Mouse (Mus musculus) induced T-regulatory cell, adult 2 months (primary cell): ENCODE results near the gene Frrs1l.
A peak's percentile ranks its signal among the peaks of the same experiment; 100 is the strongest.

Experiments used
- DNase-seq: peaks from one replicate; pipeline ENCODE4 v3.0.0-alpha.2; 2012; ENCODE audit warnings: low read depth

The Frrs1l gene

DNA sequence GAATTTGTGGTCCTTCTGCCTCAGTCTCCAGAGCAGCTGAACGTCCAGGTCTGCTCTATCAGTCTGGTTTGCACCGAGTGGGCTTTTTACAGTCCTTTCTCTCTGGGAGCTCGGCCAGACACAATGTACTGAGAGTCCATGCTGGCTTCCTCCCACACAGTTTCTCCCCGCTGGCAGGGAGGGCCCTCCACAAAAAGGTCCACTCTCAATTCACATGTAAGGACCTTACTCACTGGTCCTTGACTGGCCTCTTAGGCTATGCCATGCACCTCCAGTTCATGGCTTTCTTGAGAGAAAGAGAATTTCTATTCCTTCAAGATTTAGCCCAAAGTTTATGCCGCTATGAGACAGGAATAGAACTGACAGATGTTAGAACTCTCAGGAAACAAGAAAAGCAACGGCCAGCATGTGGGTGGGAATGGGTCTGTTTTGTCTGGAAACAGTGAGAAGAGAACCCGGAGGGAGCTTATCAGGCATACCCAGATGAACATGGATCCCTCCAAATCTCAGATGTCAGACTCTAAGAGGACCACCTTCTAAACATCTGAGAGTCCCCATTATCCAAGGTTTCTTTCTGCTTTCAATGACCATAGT lies 24.5 kb downstream of the Frrs1l start:
- DNase-seq = no peak

DNA sequence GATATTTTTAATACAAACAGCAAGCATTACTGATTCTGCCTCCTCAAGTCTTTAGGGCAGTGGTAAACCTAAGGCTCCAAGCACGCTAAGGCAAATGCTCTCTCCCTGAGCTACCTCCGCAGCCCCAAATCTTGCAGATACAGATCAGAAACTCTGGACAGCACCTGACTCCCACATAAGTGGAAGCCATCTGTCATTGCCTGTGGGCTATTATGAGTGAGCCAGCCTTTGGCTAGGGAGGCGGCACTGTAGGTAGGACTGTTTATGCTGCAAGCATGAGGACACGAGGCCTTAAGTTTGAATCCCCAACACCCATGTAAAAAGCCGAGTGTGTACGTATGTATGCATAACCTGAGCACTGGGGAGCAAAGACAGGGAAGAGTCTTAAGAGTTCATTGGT lies 26.5 kb downstream of the Frrs1l start:
- DNase-seq = no peak

- no peak for DNase-seq
These were observed 28.8 kb downstream of the Frrs1l start for GRCm38 (mm10) chr4:56961320-56961925.

- no peak for DNase-seq
These were observed 32.7 kb downstream of the Frrs1l start for GRCm38 (mm10) chr4:56957518-56957917.

GRCm38 (mm10) chr4:56953235-56953634 lies 37.0 kb downstream of the Frrs1l start:
- no peak for DNase-seq

GRCm38 (mm10) chr4:56951701-56952100 lies 38.5 kb downstream of the Frrs1l start:
- DNase-seq = no peak

GRCm38 (mm10) chr4:56949494-56949893 lies 40.7 kb downstream of the Frrs1l start:
- DNase-seq = peak; percentile 65

- peak; percentile 95 for DNase-seq
These were observed 43.2 kb downstream of the Frrs1l start, which contains the start of gene Tmem245 for GRCm38 (mm10) chr4:56946641-56947640. Gene Tmem245, minus strand, starts transcription at chr4:56947437.

DNA sequence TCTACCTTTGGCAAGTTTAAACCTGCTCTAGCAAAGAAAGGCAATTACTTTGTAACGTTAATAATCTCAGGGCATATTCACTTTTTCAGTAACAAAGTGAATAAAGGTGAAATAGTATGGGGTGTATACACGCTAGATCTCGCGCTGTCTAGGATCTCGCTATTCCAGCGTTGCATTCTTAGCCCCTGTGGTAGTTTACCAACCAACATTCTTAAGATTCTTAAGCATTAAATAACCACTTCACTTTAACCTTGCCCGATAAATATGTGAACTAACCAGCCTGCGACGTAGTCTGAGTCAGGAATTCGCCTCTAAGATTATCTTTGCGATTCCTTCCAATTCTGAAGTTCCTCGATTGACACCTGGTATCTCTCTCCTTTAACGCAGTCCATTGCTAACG lies 44.0 kb downstream of the Frrs1l start:
- no peak for DNase-seq

DNA sequence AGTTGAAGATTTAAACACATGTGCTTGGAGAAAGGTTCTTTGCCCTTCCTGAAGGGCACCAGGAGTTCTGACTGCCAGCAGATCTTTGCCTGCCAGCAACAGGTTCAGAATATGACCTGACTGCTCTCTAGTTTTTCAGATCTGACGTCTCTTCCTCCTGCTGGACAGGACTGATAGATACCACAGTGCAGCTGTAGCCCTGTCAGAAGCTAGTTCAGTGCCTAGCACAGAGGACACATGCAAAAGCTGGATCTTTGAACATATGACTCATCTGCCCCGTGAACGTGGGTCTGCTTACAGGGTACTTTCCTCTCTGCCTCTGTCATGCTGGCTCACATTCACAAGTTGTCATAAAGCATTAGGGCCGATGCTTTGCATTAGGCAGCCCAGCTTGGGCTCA lies 45.9 kb downstream of the Frrs1l start:
- DNase-seq = peak; percentile 19

DNA sequence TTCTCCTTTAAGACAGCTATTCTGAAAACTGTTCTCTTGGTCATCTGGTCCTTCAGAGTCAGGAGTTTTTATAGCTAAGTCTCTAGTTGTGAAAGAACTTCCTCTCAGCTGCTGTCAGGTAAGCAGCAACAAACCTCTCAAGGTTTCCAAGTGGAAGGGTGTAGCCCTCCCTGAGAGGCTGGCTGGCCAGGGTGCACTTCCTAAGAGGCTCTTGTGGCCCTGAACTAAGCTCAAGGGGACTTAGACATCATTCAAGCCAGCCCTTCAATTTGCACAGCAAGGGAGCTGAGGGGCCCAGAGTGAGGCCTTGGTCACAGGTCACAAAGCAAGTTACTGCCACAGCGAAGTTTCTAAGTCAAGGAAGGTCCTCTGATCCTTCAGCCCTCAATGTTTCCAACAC lies 46.9 kb downstream of the Frrs1l start:
- DNase-seq = no peak

- DNase-seq = no peak
These were observed 47.6 kb downstream of the Frrs1l start for GRCm38 (mm10) chr4:56942567-56942966.

DNA sequence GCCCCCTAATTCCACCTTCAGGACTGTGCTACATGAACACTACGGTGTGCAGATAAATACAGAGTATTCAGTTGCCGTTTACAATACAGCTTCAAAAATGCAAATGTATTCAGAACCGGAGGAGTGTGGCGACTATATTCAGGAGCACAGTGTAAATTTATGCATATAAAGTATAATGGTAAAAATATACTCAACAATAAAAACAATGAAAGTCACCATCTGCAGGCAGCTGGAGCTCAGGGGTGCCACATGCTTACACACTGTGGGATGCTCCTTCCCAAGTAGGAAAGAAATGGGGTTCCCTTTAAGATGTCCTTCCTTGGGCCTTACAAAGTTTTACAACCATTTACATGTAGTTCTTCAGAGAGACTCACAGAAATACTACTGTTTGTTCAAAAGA lies 48.7 kb downstream of the Frrs1l start:
- no peak for DNase-seq

GRCm38 (mm10) chr4:56937136-56937535 lies 53.1 kb downstream of the Frrs1l start:
- no peak for DNase-seq

GRCm38 (mm10) chr4:56935327-56935726 lies 54.9 kb downstream of the Frrs1l start:
- DNase-seq = peak; percentile 39

DNA sequence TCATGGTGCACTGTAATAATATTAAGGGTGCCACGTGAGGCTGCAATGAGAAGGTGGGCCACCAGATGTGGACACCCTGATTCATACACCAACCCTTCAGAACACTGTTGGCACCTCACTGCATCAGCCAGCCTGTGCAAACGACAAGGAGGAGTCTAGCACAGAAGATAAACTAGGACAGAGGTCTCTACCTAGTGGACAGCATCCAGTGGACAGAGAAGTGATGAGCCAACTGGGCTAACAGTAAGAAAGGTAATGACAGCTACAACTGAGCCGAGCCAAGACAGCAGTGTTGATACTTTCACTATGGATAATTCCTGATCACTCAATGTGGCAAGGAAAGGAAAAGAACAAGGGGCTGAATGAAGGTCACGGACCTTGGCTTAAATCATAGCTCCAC lies 57.0 kb downstream of the Frrs1l start:
- DNase-seq = no peak

GRCm38 (mm10) chr4:56932096-56932495 lies 58.1 kb downstream of the Frrs1l start:
- DNase-seq = no peak

DNA sequence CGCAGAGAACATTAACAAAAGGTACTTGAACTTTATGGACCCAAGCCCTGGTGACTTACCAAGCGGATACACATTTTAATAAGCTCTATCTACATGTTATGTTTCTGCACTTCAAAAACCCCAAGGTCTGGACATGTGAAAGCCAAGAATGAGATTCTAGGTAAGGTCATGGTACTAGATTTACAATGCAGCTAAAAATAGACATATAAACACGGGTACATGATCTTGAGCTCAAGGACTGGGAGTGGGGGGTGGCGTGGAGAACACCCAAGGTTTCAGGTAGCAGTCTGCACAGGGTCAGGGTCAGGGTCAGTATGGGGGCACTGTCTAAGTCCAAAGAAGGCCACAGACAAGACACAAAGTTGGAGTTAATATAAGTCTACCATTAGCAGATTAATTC lies 59.9 kb downstream of the Frrs1l start:
- DNase-seq = no peak

- DNase-seq = no peak
These were observed 63.2 kb downstream of the Frrs1l start for GRCm38 (mm10) chr4:56926971-56927370.

GRCm38 (mm10) chr4:56922229-56922628 lies 68.0 kb downstream of the Frrs1l start:
- no peak for DNase-seq

DNA sequence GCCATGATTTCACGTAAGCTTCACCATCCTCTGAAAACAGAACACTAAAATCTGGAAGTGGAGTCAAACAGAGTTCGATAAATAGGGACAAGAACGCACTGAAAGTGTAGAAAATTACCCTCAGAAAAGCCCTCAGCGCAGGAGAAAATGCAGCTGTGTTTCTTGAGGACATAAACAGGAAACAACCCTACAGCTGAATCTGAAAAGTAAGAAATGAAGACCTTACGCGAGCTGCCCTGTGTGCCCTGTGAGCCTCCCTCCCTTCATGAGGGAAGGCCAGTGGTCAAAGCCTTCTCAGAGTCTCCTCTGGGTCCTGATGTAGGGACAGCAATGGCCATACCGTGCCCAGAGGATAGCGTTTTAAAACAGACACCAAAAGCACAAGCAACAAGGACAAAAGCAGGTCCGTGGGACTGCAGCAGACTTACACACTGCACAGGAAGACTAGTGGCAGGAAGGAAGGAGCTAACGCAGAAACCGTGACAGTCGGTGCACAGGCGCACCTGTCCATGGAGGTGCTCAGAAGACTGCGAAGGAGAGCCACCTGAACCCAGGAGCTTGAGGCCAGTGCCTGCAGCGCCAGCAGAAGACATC lies 74.4 kb downstream of the Frrs1l start:
- peak; percentile 45 for DNase-seq

DNA sequence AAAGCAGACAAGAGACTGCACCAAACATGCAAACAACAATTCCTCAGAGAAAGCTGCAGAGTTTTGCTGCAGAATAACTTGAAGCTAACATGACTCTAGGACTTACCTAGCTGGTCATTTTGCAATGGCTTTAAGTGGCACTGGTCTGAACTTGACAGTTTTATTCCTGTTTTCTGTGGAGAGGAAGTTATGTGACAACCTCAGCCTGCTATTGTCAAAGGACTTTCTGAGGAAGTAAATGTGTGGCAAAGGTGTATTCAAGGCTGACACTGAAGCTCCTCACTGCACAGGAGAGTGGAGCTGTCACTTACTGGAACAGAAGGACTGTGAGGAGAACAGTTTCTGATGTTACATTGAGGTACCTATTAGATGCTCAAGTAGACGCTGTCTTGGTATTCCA lies 75.4 kb downstream of the Frrs1l start:
- DNase-seq = no peak
